Mouse (Mus musculus): Measurements from ENCODE around the gene Sbf1. TPM values are rescaled to one million over a fixed set of nuclear protein-coding genes. Genes with fewer than 3 reads are reported as not detected.

Gene Sbf1
- 81.1 and 95.5 TPM in 2 replicates for polyA plus RNA-seq (2016; fragmentation: Nextera tagmentation; extraction: Ambion mirVana)

DNA sequence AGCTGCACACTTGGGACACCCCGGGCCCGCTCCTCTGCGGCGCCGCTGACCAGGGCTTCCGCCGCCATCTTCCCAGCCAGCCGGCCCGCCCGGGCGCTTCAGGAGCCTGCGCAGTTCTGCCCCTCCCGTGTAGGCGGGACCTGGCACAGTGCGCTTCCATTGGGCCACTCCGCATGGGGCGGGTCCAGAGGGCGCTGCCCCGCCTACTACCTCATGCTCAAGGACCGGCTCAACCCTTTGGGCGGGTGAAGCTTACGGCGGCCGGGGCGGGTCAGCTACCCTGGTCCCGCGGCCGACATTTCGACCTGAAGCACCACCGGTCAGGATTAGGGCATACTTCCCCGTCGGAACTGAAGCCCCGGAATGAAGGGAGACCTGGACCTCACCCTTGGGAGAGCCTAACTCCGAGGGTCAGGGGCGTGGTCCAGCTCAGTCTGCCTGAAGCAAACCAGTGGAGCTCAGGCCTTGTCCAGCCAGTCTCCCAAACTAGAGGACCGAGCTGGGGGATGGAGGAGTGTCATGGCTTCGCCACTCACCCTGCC lies at the start of gene Sbf1:
Sbf1 (minus strand) TSS at position 122 of the 542 bp plus-strand sequence.
- Histone ChIP-seq H3K27ac (peak within 1 kb of the TSS; percentile 62), H3K4me1 (peaks cover 32% of the 10 kb centered on the region)
- peak; percentile 100 for ATAC-seq (ENCODE audit: low FRiP score)

GRCm38 (mm10) chr15:89363051-89363450 lies 47.9 kb upstream of the Sbf1 start:
- H3K36me3 ChIP-seq, result peaks cover 78% of the 10 kb centered on the region
- no peak for ATAC-seq (ENCODE audit: low FRiP score)
- no peak overlapping the region for H3K4me2 ChIP-seq (replicated peaks)
- H3K27me3 ChIP-seq, result no peaks in the 10 kb centered on the region
- H3K9ac ChIP-seq, result no peak overlapping the region
- 94% methylated on average over 7 of the region's 7 CpGs for WGBS
- no peak overlapping the region for H3K27ac ChIP-seq
- no peak overlapping the region for H3K4me3 ChIP-seq
- H3K9me3 ChIP-seq (replicated peaks), result no peaks in the 10 kb centered on the region
- peaks cover 3% of the 10 kb centered on the region; the same call in 1 of the 2 replicates for H3K4me1 ChIP-seq

More for the DNA sequence above, at the start of gene Sbf1:
- Histone ChIP-seq H3K9me3 (replicated peaks) (no peaks in the 10 kb centered on the region), H3K27me3 (no peaks in the 10 kb centered on the region), H3K4me3 (peak within 1 kb of the TSS; percentile 98), H3K4me2 (replicated peaks) (peak within 1 kb of the TSS; percentile 95), H3K36me3 (no peaks in the 10 kb centered on the region), H3K9ac (peak within 1 kb of the TSS; percentile 96)
- WGBS, result under 1% methylated on average over 37 of the region's 37 CpGs

GRCm38 (mm10) chr15:89358784-89359183 lies 43.7 kb upstream of the Sbf1 start:
- Histone ChIP-seq H3K4me1 (peaks cover 30% of the 10 kb centered on the region), H3K4me3 (no peak overlapping the region), H3K27ac (no peak overlapping the region), H3K36me3 (peaks cover 36% of the 10 kb centered on the region), H3K9me3 (replicated peaks) (no peaks in the 10 kb centered on the region), H3K4me2 (replicated peaks) (no peak overlapping the region), H3K9ac (no peak overlapping the region), H3K27me3 (no peaks in the 10 kb centered on the region)
- 88% methylated on average over 3 of the region's 3 CpGs for WGBS
- ATAC-seq (ENCODE audit: low FRiP score), result no peak

GRCm38 (mm10) chr15:89356372-89356771 lies 41.3 kb upstream of the Sbf1 start:
- peak overlapping the region; percentile 80 for H3K9ac ChIP-seq
- under 1% methylated on average over 15 of the region's 15 CpGs for WGBS
- peak overlapping the region; percentile 69 for H3K4me2 ChIP-seq (replicated peaks)
- H3K27me3 ChIP-seq, result no peaks in the 10 kb centered on the region
- peak overlapping the region; percentile 82 for H3K27ac ChIP-seq
- no peaks in the 10 kb centered on the region for H3K9me3 ChIP-seq (replicated peaks)
- peak; percentile 35; the same call in 1 of the 2 replicates for ATAC-seq (ENCODE audit: low FRiP score)
- H3K36me3 ChIP-seq, result peaks cover 39% of the 10 kb centered on the region
- H3K4me3 ChIP-seq, result peak overlapping the region; percentile 79
- peaks cover 31% of the 10 kb centered on the region for H3K4me1 ChIP-seq

- WGBS, result under 1% methylated on average over 64 of the region's 64 CpGs
- Histone ChIP-seq H3K27me3 (no peaks in the 10 kb centered on the region), H3K36me3 (peaks cover 39% of the 10 kb centered on the region), H3K27ac (peak within 1 kb of the TSS; percentile 82), H3K9me3 (replicated peaks) (no peaks in the 10 kb centered on the region), H3K9ac (peak within 1 kb of the TSS; percentile 80), H3K4me1 (peaks cover 31% of the 10 kb centered on the region), H3K4me2 (replicated peaks) (peak within 1 kb of the TSS; percentile 69), H3K4me3 (peak within 1 kb of the TSS; percentile 79)
- ATAC-seq (ENCODE audit: low FRiP score), result peak; percentile 90
Measured at GRCm38 (mm10) chr15:89355241-89356187, 40.4 kb upstream of the Sbf1 start, which contains the start of the genes Lmf2 and Ncaph2. TSS of gene Lmf2 (minus strand) at chr15:89355659. TSS of gene Ncaph2 (plus strand) at chr15:89355719.

- H3K27ac ChIP-seq, result no peak overlapping the region
- H3K4me2 ChIP-seq (replicated peaks), result peak overlapping the region; percentile 69
- peak overlapping the region; percentile 79 for H3K4me3 ChIP-seq
- no peaks in the 10 kb centered on the region for H3K9me3 ChIP-seq (replicated peaks)
- H3K27me3 ChIP-seq, result no peaks in the 10 kb centered on the region
- H3K36me3 ChIP-seq, result peaks cover 36% of the 10 kb centered on the region
- ATAC-seq (ENCODE audit: low FRiP score), result no peak
- peaks cover 31% of the 10 kb centered on the region for H3K4me1 ChIP-seq
- WGBS, result 81% methylated on average over 7 of the region's 7 CpGs
- peak overlapping the region; percentile 80 for H3K9ac ChIP-seq
Measured at GRCm38 (mm10) chr15:89354455-89354854, 39.3 kb upstream of the Sbf1 start.

- Histone ChIP-seq H3K4me2 (replicated peaks) (peak overlapping the region; percentile 69), H3K27me3 (no peaks in the 10 kb centered on the region), H3K9me3 (replicated peaks) (no peaks in the 10 kb centered on the region), H3K36me3 (peaks cover 36% of the 10 kb centered on the region), H3K4me3 (0 out of 2 replicates have a peak overlapping the region, but pooled peaks have one; percentile 79), H3K27ac (no peak overlapping the region), H3K4me1 (peaks cover 31% of the 10 kb centered on the region), H3K9ac (peak overlapping the region; percentile 80; the same call in 1 of the 2 replicates)
- WGBS, result 94% methylated on average over 16 of the region's 16 CpGs
- ATAC-seq (ENCODE audit: low FRiP score), result no peak
Measured at GRCm38 (mm10) chr15:89353837-89354236, 38.7 kb upstream of the Sbf1 start.

GRCm38 (mm10) chr15:89352795-89353194 lies 37.7 kb upstream of the Sbf1 start:
- Histone ChIP-seq H3K27ac (no peak overlapping the region), H3K4me2 (replicated peaks) (no peak overlapping the region), H3K9me3 (replicated peaks) (no peaks in the 10 kb centered on the region), H3K4me3 (no peak overlapping the region), H3K9ac (no peak overlapping the region), H3K36me3 (peaks cover 36% of the 10 kb centered on the region), H3K27me3 (no peaks in the 10 kb centered on the region), H3K4me1 (peaks cover 27% of the 10 kb centered on the region)
- WGBS, result 97% methylated on average over 12 of the region's 12 CpGs
- no peak for ATAC-seq (ENCODE audit: low FRiP score)

GRCm38 (mm10) chr15:89352054-89352453 lies 36.9 kb upstream of the Sbf1 start:
- Histone ChIP-seq H3K36me3 (peaks cover 36% of the 10 kb centered on the region), H3K4me3 (no peak overlapping the region), H3K9me3 (replicated peaks) (no peaks in the 10 kb centered on the region), H3K27ac (no peak overlapping the region), H3K4me2 (replicated peaks) (no peak overlapping the region), H3K27me3 (no peaks in the 10 kb centered on the region), H3K9ac (no peak overlapping the region), H3K4me1 (peaks cover 23% of the 10 kb centered on the region)
- ATAC-seq (ENCODE audit: low FRiP score), result no peak
- 96% methylated on average over 14 of the region's 14 CpGs for WGBS

GRCm38 (mm10) chr15:89351302-89351701 lies 36.2 kb upstream of the Sbf1 start:
- Histone ChIP-seq H3K4me2 (replicated peaks) (no peak overlapping the region), H3K36me3 (peaks cover 36% of the 10 kb centered on the region), H3K9me3 (replicated peaks) (no peaks in the 10 kb centered on the region), H3K4me1 (peaks cover 16% of the 10 kb centered on the region), H3K4me3 (no peak overlapping the region), H3K27ac (no peak overlapping the region), H3K27me3 (no peaks in the 10 kb centered on the region), H3K9ac (no peak overlapping the region)
- WGBS, result 88% methylated on average over 15 of the region's 15 CpGs
- no peak for ATAC-seq (ENCODE audit: low FRiP score)

GRCm38 (mm10) chr15:89350447-89350846 lies 35.3 kb upstream of the Sbf1 start:
- Histone ChIP-seq H3K4me1 (peaks cover 14% of the 10 kb centered on the region), H3K9ac (no peak overlapping the region), H3K27me3 (no peaks in the 10 kb centered on the region), H3K36me3 (peaks cover 36% of the 10 kb centered on the region), H3K9me3 (replicated peaks) (no peaks in the 10 kb centered on the region), H3K27ac (no peak overlapping the region), H3K4me2 (replicated peaks) (no peak overlapping the region), H3K4me3 (no peak overlapping the region)
- ATAC-seq (ENCODE audit: low FRiP score), result no peak
- 84% methylated on average over 5 of the region's 5 CpGs for WGBS

DNA sequence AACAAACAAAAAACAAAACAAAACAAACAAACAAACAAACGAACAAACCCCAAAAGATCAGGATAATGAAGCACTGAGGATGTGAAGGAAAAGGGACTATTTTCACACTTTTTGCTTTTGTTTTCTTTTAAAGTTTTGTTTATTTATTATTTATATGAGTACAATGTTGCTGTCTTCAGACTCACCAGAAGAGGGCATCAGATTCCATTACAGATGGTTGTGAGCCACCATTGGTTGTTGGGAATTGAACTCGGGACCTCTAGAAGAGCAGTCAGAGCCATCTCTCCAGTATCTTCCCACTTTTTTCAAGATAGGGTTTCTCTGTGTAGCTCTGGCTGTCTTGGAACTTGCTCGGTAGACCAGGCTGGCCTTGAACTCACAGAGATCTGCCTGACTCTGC lies 28.2 kb upstream of the Sbf1 start:
- H3K9ac ChIP-seq, result no peak overlapping the region
- no peak overlapping the region for H3K4me3 ChIP-seq
- no peak for ATAC-seq (ENCODE audit: low FRiP score)
- no peaks in the 10 kb centered on the region for H3K9me3 ChIP-seq (replicated peaks)
- H3K4me2 ChIP-seq (replicated peaks), result no peak overlapping the region
- no peaks in the 10 kb centered on the region for H3K36me3 ChIP-seq
- WGBS, result 89% methylated on average over 3 of the region's 3 CpGs
- H3K4me1 ChIP-seq, result no peaks in the 10 kb centered on the region
- H3K27ac ChIP-seq, result no peak overlapping the region
- no peaks in the 10 kb centered on the region for H3K27me3 ChIP-seq

Data from hindbrain, embryonic 12.5 days (tissue).